In the genomic region with DNA sequence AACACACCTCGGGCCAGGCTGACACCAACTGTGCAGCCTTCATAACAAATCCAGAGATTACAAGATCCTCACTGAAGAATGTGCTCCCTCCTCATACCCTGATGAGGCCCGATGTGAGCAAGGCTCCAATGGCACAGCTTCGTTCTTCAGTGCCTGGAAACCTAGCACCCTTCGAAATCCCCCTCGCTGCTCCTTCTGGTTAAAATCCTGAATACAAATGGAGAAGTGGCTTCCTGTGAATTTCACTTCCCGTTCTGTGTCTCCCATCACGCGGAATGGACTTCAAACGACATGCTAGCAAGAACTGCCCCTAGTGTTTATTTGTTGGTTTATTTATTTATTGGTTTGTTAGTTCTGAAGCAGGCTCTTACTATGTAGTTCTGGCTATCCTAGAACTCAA, we compare ENCODE assay signal across 23 mouse cellular contexts. TPM values are rescaled to one million over a fixed set of nuclear protein-coding genes. Genes with fewer than 3 reads are reported as not detected.
DNase-seq lines count a peak whose midpoint lies in the region; ATAC-seq lines count a peak whose summit lies in the region.
"Had no signal": no experiment of that assay in that cellular context is flagged by ENCODE, and none has a peak within 500 bp of the region (broad histone marks: within the 10 kb centered on the region; RNA-seq: fewer than 3 reads in every experiment).

No protein-coding gene starts in this region.

- WGBS in midbrain, embryonic 12.5 days: 74% methylated on average over 9 of the region's 9 CpGs
- WGBS in midbrain, embryonic 15.5 days: 74% methylated on average over 9 of the region's 9 CpGs
- WGBS in macrophage (ENCODE audit: missing documents): 12% methylated on average over 9 of the region's 9 CpGs

- H3K4me2 ChIP-seq in midbrain, embryonic 12.5 days (replicated peaks): no peak overlapping the region
- H3K4me2 ChIP-seq in midbrain, embryonic 15.5 days: no peak overlapping the region
- H3K4me2 ChIP-seq: embryonic facial prominence, embryonic 15.5 days; forebrain, embryonic 15.5 days; hindbrain, embryonic 14.5 days; limb, embryonic 12.5 days; liver, embryonic 11.5 days; lung, embryonic 15.5 days had no signal

- H3K36me3 ChIP-seq in midbrain, embryonic 12.5 days: no peaks in the 10 kb centered on the region
- peaks cover 4% of the 10 kb centered on the region; the same call in 1 of the 2 replicates for H3K36me3 ChIP-seq in midbrain, embryonic 15.5 days (replicated peaks)
- H3K36me3 ChIP-seq in macrophage (ENCODE audit: inconsistent target): no peaks in the 10 kb centered on the region
- no peaks in the 10 kb centered on the region for H3K36me3 ChIP-seq in splenic B cell, adult 2 months (ENCODE audit: control insufficient read depth, insufficient read depth, low read length, poor library complexity, severe bottlenecking)
- H3K36me3 ChIP-seq: lung, embryonic 15.5 days had no signal

- no peaks in the 10 kb centered on the region for H3K27me3 ChIP-seq in midbrain, embryonic 12.5 days
- no peaks in the 10 kb centered on the region for H3K27me3 ChIP-seq in midbrain, embryonic 15.5 days (replicated peaks)
- no peaks in the 10 kb centered on the region for H3K27me3 ChIP-seq in splenic B cell, adult 2 months (ENCODE audit: control insufficient read depth, insufficient read depth, low read length, poor library complexity, severe bottlenecking)
- H3K27me3 ChIP-seq: embryonic facial prominence, embryonic 15.5 days; forebrain, embryonic 15.5 days; limb, embryonic 12.5 days; lung, embryonic 15.5 days; Patski had no signal

- peaks cover 12% of the 10 kb centered on the region for H3K4me1 ChIP-seq in midbrain, embryonic 12.5 days
- H3K4me1 ChIP-seq in midbrain, embryonic 15.5 days: peaks cover 11% of the 10 kb centered on the region

- no peak for ATAC-seq in midbrain, embryonic 12.5 days (ENCODE audit: low FRiP score, low read depth)
- no peak for ATAC-seq in midbrain, embryonic 15.5 days (replicated peaks)
- ATAC-seq: CD4-positive, CD25-positive, alpha-beta regulatory T cell, adult 4 months; forebrain, embryonic 15.5 days; inflammation-experienced regulatory T-cells, adult 6 months; Patski had no signal

- no peak overlapping the region for H3K27ac ChIP-seq in midbrain, embryonic 12.5 days (replicated peaks)
- no peak overlapping the region for H3K27ac ChIP-seq in midbrain, embryonic 15.5 days
- peak overlapping the region; percentile 93 for H3K27ac ChIP-seq in macrophage
- H3K27ac ChIP-seq: embryonic facial prominence, embryonic 15.5 days; forebrain, embryonic 15.5 days; hindbrain, embryonic 14.5 days; limb, embryonic 12.5 days; lung, embryonic 15.5 days had no signal

- 0 out of 2 replicates have a peak overlapping the region, but pooled peaks have one; percentile 2 for H3K9ac ChIP-seq in midbrain, embryonic 12.5 days (replicated peaks)
- H3K9ac ChIP-seq in midbrain, embryonic 15.5 days: no peak overlapping the region
- H3K9ac ChIP-seq: embryonic facial prominence, embryonic 15.5 days; forebrain, embryonic 15.5 days; hindbrain, embryonic 14.5 days; limb, embryonic 12.5 days; lung, embryonic 15.5 days had no signal

- H3K79me2 ChIP-seq in macrophage (ENCODE audit: inconsistent target): peaks cover 16% of the 10 kb centered on the region

- peak; percentile 46 for DNase-seq in layer of hippocampus, adult 9-11 months
- DNase-seq in layer of hippocampus, adult 8-10 months (ENCODE audit: low spot score in 2 of 2): no peak
- peak; percentile 25 for DNase-seq in splenic B cell, adult 2 months (ENCODE audit: low read depth, low spot score)
- DNase-seq in cerebellum, adult 9-10 months: no peak
- DNase-seq in Muller cell, postnatal 12 days (ENCODE audit: inconsistent ontology term): no peak
- DNase-seq: adrenal gland, adult 2 months; cerebellum, adult 2 months; cerebellum, postnatal 36 days; gastrocnemius, postnatal 14 days; heart, postnatal 36 days; kidney, adult 18-20 months had no signal

- no peaks in the 10 kb centered on the region for H3K9me3 ChIP-seq in midbrain, embryonic 12.5 days
- no peaks in the 10 kb centered on the region for H3K9me3 ChIP-seq in midbrain, embryonic 15.5 days
- H3K9me3 ChIP-seq: embryonic facial prominence, embryonic 15.5 days; forebrain, embryonic 15.5 days; limb, embryonic 12.5 days; lung, embryonic 15.5 days had no signal

- H3K4me3 ChIP-seq in midbrain, embryonic 12.5 days: no peak overlapping the region
- no peak overlapping the region for H3K4me3 ChIP-seq in midbrain, embryonic 15.5 days
- no peak overlapping the region; the same call in 1 of the 2 replicates for H3K4me3 ChIP-seq in macrophage (ENCODE audit: inconsistent target)
- H3K4me3 ChIP-seq: embryonic facial prominence, embryonic 15.5 days; forebrain, embryonic 15.5 days; limb, embryonic 12.5 days; lung, embryonic 15.5 days had no signal

RNA-seq across cellular contexts. Expression of a gene that starts 3.6 kb away (rescaled TPM):
- 100 to 1,000 TPM; 261 to 360 (median 306) TPM for total RNA-seq in layer of hippocampus, adult 8-10 months (2022)
- polyA plus RNA-seq in midbrain, embryonic 12.5 days (2016; fragmentation: Nextera tagmentation; extraction: Ambion mirVana): 242 and 251 TPM in 2 replicates
- polyA plus RNA-seq in midbrain, embryonic 15.5 days (2015; fragmentation: Nextera tagmentation; extraction: Ambion mirVana): 259 and 285 TPM in 2 replicates
- total RNA-seq in macrophage (2018; cell fraction: chromatin; rRNA removed): 100 to 1,000 TPM; 161 to 346 (median 228) TPM
- 1,000 to 10,000 TPM; 1,755 to 3,109 (median 2,314) TPM for total RNA-seq in macrophage (2018; cell fraction: cytosol; rRNA removed)
- total RNA-seq in macrophage (2018; cell fraction: nucleus; rRNA removed): 1,000 to 10,000 TPM in 24 of 26 experiments, 100 to 1,000 TPM in 2; 387 to 1,951 (median 1,468) TPM
- 2,068 to 3,979 TPM (median 3,748 TPM) in 3 replicates for polyA plus RNA-seq in macrophage (2018)

RNA-seq across cellular contexts. Expression of a gene that starts 45.1 kb away (rescaled TPM):
- total RNA-seq in layer of hippocampus, adult 8-10 months (2022): 1 to 10 TPM; 3.9 to 6.7 (median 5.5) TPM
- 16.4 and 17.1 TPM in 2 replicates for polyA plus RNA-seq in midbrain, embryonic 12.5 days (2016; fragmentation: Nextera tagmentation; extraction: Ambion mirVana)
- 15.9 and 16.3 TPM in 2 replicates for polyA plus RNA-seq in midbrain, embryonic 15.5 days (2015; fragmentation: Nextera tagmentation; extraction: Ambion mirVana)
- 1 to 10 TPM in 14 of 26 experiments, under 1 TPM in 9, not detected in 3; 0.43 to 3.1 (median 1.1) TPM for total RNA-seq in macrophage (2018; cell fraction: chromatin; rRNA removed)
- 1 to 10 TPM in 3 of 26 experiments, under 1 TPM in 23; 0.17 to 1.8 (median 0.58) TPM for total RNA-seq in macrophage (2018; cell fraction: cytosol; rRNA removed)
- total RNA-seq in macrophage (2018; cell fraction: nucleus; rRNA removed): 1 to 10 TPM in 12 of 26 experiments, under 1 TPM in 12, not detected in 2; 0.17 to 4.2 (median 0.96) TPM
- 0.34 to 2.2 TPM in 2 of 3 replicates, not detected in the other for polyA plus RNA-seq in macrophage (2018)

RNA-seq across cellular contexts. Expression of a gene that starts 49.9 kb away (rescaled TPM):
- 10 to 100 TPM; 53.7 to 60.8 (median 57.4) TPM for total RNA-seq in layer of hippocampus, adult 8-10 months (2022)
- polyA plus RNA-seq in midbrain, embryonic 12.5 days (2016; fragmentation: Nextera tagmentation; extraction: Ambion mirVana): 82.1 and 86.1 TPM in 2 replicates
- polyA plus RNA-seq in midbrain, embryonic 15.5 days (2015; fragmentation: Nextera tagmentation; extraction: Ambion mirVana): 70.4 and 74.9 TPM in 2 replicates
- total RNA-seq in macrophage (2018; cell fraction: chromatin; rRNA removed): 100 to 1,000 TPM in 19 of 26 experiments, 10 to 100 TPM in 7; 77.6 to 159 (median 112) TPM
- 10 to 100 TPM; 30.4 to 54.8 (median 41.2) TPM for total RNA-seq in macrophage (2018; cell fraction: cytosol; rRNA removed)
- total RNA-seq in macrophage (2018; cell fraction: nucleus; rRNA removed): 100 to 1,000 TPM in 8 of 26 experiments, 10 to 100 TPM in 18; 55.1 to 132 (median 86.8) TPM
- 36.8 to 51.4 TPM (median 43.9 TPM) in 3 replicates for polyA plus RNA-seq in macrophage (2018)

RNA-seq across cellular contexts. Expression of a gene that starts 50.1 kb away (rescaled TPM):
- 10 to 100 TPM; 25.6 to 35.2 (median 27.4) TPM for total RNA-seq in layer of hippocampus, adult 8-10 months (2022)
- polyA plus RNA-seq in midbrain, embryonic 12.5 days (2016; fragmentation: Nextera tagmentation; extraction: Ambion mirVana): 58.9 and 62.3 TPM in 2 replicates
- 42.1 and 42.6 TPM in 2 replicates for polyA plus RNA-seq in midbrain, embryonic 15.5 days (2015; fragmentation: Nextera tagmentation; extraction: Ambion mirVana)
- total RNA-seq in macrophage (2018; cell fraction: chromatin; rRNA removed): 10 to 100 TPM in 22 of 26 experiments, 1 to 10 TPM in 4; 7.5 to 42.8 (median 15.3) TPM
- 10 to 100 TPM; 12.0 to 16.1 (median 13.8) TPM for total RNA-seq in macrophage (2018; cell fraction: cytosol; rRNA removed)
- 10 to 100 TPM in 21 of 26 experiments, 1 to 10 TPM in 5; 8.4 to 25.9 (median 14.2) TPM for total RNA-seq in macrophage (2018; cell fraction: nucleus; rRNA removed)
- 10.7 to 16.7 TPM (median 13.2 TPM) in 3 replicates for polyA plus RNA-seq in macrophage (2018)

Comparison
In these comparisons a context has a peak if more than half of its experiments do, and no peak if none do; other contexts are left out.
1. DNase-seq: peak in layer of hippocampus, adult 9-11 months (single experiment) and splenic B cell, adult 2 months (single experiment); none in layer of hippocampus, adult 8-10 months (0 of 2), cerebellum, adult 9-10 months (single experiment) and Muller cell, postnatal 12 days (single experiment).